Mouse (Mus musculus) common myeloid progenitor, adult 5-6 weeks (primary cell): Measurements from ENCODE around the gene Brat1. TPM values are rescaled to one million over a fixed set of nuclear protein-coding genes. Genes with fewer than 3 reads are reported as not detected.

ENCODE experiments used
- ATAC-seq: replicated peaks from 2 replicates; pipeline ENCODE4 v1.8.0; 2016; ENCODE audit warnings: low read depth, mild to moderate bottlenecking, moderate TSS enrichment, inconsistent platforms; ENCODE audit not compliant: poor library complexity, severe bottlenecking
- total RNA-seq: library from RNA; stranded (forward); fragments of 200-1000, 187-1606 nt; gene quantifications from 2 replicates; pipeline ENCODE4 v1.2.3, GENCODE M21; 2017

The Brat1 gene
- total RNA-seq, 1 experiment from 2014 or later = 13.1 TPM

GRCm38 (mm10) chr5:140739813-140740212 is 35.0 kb downstream of the Brat1 start:
- ATAC-seq = peak; percentile 20; the same call in 1 of the 2 replicates

GRCm38 (mm10) chr5:140741040-140741439 is 36.2 kb downstream of the Brat1 start:
- no peak for ATAC-seq

- 0 out of 2 replicates have a peak, but pooled peaks have one; percentile 37 for ATAC-seq
Observed at GRCm38 (mm10) chr5:140741877-140742276, 37.1 kb downstream of the Brat1 start.

- ATAC-seq = peak; percentile 21; the same call in 1 of the 2 replicates
Observed at GRCm38 (mm10) chr5:140743706-140744131, 38.9 kb downstream of the Brat1 start.

GRCm38 (mm10) chr5:140748425-140748824 is 43.6 kb downstream of the Brat1 start:
- ATAC-seq = peak; percentile 45

- ATAC-seq = peak; percentile 85
Observed at GRCm38 (mm10) chr5:140749062-140749875, 44.5 kb downstream of the Brat1 start.

- no peak for ATAC-seq
Observed at GRCm38 (mm10) chr5:140750925-140751324, 46.1 kb downstream of the Brat1 start.

- no peak for ATAC-seq
Observed at GRCm38 (mm10) chr5:140752041-140752440, 47.2 kb downstream of the Brat1 start.

- ATAC-seq = no peak
Observed at GRCm38 (mm10) chr5:140752639-140753038, 47.8 kb downstream of the Brat1 start.

- no peak for ATAC-seq
Observed at GRCm38 (mm10) chr5:140753223-140753622, 48.4 kb downstream of the Brat1 start.

- no peak for ATAC-seq
Observed at GRCm38 (mm10) chr5:140758864-140759263, 54.1 kb downstream of the Brat1 start.

- no peak for ATAC-seq
Observed at GRCm38 (mm10) chr5:140762540-140762939, 57.7 kb downstream of the Brat1 start.

GRCm38 (mm10) chr5:140764921-140765613 is 60.3 kb downstream of the Brat1 start:
- peak; percentile 30 for ATAC-seq

GRCm38 (mm10) chr5:140766566-140766965 is 61.8 kb downstream of the Brat1 start:
- no peak for ATAC-seq

GRCm38 (mm10) chr5:140767704-140768141 is 62.9 kb downstream of the Brat1 start:
- peak; percentile 27 for ATAC-seq

GRCm38 (mm10) chr5:140768333-140768732 is 63.5 kb downstream of the Brat1 start:
- no peak for ATAC-seq

Other genes starting within 250 kb of the Brat1 start
- gene Chst12, start 199.5 kb upstream of the Brat1 start, total RNA-seq = 10.1 and 15.3 TPM in 2 replicates
- gene Grifin, start 139.9 kb upstream of the Brat1 start, total RNA-seq = not detected in 2 replicates
- 23.8 and 41.0 TPM in 2 replicates for gene Lfng, start 97.7 kb upstream of the Brat1 start, total RNA-seq
- gene Ttyh3, start 56.0 kb upstream of the Brat1 start, total RNA-seq = 14.4 and 20.2 TPM in 2 replicates
- gene Iqce, start 2.6 kb upstream of the Brat1 start, total RNA-seq = 7.9 and 9.8 TPM in 2 replicates
- gene Amz1, start 19.1 kb downstream of the Brat1 start, total RNA-seq = 0.10 and 2.4 TPM in 2 replicates
- gene Gna12, start 125.4 kb downstream of the Brat1 start, total RNA-seq = 29.5 and 36.4 TPM in 2 replicates